Comparison of ENCODE assay signal across 12 mouse cellular contexts in the genomic region with DNA sequence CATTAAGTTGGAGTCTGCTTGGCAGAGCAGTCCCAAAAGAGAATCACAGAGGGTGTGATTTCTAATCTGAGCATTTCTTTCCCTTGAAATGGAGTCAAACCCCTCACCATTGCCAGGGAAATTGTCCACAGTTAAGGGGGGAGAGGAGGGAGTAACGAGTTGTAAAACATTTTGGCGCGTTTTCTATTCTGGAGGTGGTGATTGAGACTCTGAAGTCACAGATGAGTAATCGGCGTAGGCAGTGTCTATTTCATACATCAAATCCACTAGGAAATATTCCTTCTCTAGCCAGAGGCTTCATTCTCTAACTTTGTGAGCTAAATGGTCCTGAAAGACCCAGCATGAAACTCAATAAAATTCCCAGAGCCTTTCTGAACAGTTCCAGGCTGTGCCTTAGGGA. TPM values are rescaled to one million over a fixed set of nuclear protein-coding genes. Genes with fewer than 3 reads are reported as not detected.
DNase-seq lines count a peak whose midpoint lies in the region; ATAC-seq and TF ChIP-seq lines count a peak whose summit lies in the region.
"Had no signal": no experiment of that assay in that cellular context is flagged by ENCODE, and none has a peak within 500 bp of the region (broad histone marks: within the 10 kb centered on the region; RNA-seq: fewer than 3 reads in every experiment).

No protein-coding gene starts in this region.

- peak overlapping the region; percentile 69 for H3K4me2 ChIP-seq in neural tube, embryonic 11.5 days (ENCODE audit: low read depth)
- H3K4me2 ChIP-seq in hindbrain, embryonic 13.5 days: peak overlapping the region; percentile 87
- peak overlapping the region; percentile 74 for H3K4me2 ChIP-seq in neural tube, embryonic 13.5 days
- H3K4me2 ChIP-seq in lung, postnatal 0 days (replicated peaks; ENCODE audit: low read depth, low read length): no peak overlapping the region

- TF ChIP-seq CTCF in lung, postnatal 0 days (IDR thresholded peaks at IDR 0.05): no peak

- TF ChIP-seq EP300 in lung, postnatal 0 days (IDR thresholded peaks at IDR 0.05): no peak

- H3K9ac ChIP-seq in neural tube, embryonic 11.5 days (ENCODE audit: low read length): no peak overlapping the region
- peak overlapping the region; percentile 71 for H3K9ac ChIP-seq in hindbrain, embryonic 13.5 days
- no peak overlapping the region for H3K9ac ChIP-seq in neural tube, embryonic 13.5 days
- no peak overlapping the region for H3K9ac ChIP-seq in lung, postnatal 0 days (replicated peaks; ENCODE audit: low read depth)
- H3K9ac ChIP-seq: limb, embryonic 13.5 days had no signal

- H3K4me1 ChIP-seq in neural tube, embryonic 11.5 days (ENCODE audit: control insufficient read depth, insufficient read depth, low read length): no peaks in the 10 kb centered on the region; the same call in 1 of the 2 replicates
- peaks cover 16% of the 10 kb centered on the region; the same call in 1 of the 2 replicates for H3K4me1 ChIP-seq in hindbrain, embryonic 13.5 days (replicated peaks)
- H3K4me1 ChIP-seq in neural tube, embryonic 13.5 days (replicated peaks): peaks cover 15% of the 10 kb centered on the region
- H3K4me1 ChIP-seq in lung, postnatal 0 days (ENCODE audit: insufficient read depth, low read depth, low read length): no peaks in the 10 kb centered on the region

- peak; percentile 6 for DNase-seq in cerebellum, adult 11-12 months
- no peak for DNase-seq in cerebellum, postnatal 36 days
- no peak for DNase-seq in neural tube, embryonic 11.5 days (ENCODE audit: low spot score)
- no peak for DNase-seq in neural tube, embryonic 10.5 days (ENCODE audit: extremely low spot score, low spot score)
- DNase-seq in spleen, postnatal 36 days (ENCODE audit: low spot score in 2 of 2): no peak
- no peak for DNase-seq in lung, postnatal 0 days (ENCODE audit: low spot score)
- DNase-seq: lung, adult 2 months had no signal

- no peak overlapping the region for H3K4me3 ChIP-seq in neural tube, embryonic 11.5 days (ENCODE audit: low read depth, low read length)
- H3K4me3 ChIP-seq in hindbrain, embryonic 13.5 days: peak overlapping the region; percentile 57
- H3K4me3 ChIP-seq in neural tube, embryonic 13.5 days: peak overlapping the region; percentile 50
- H3K4me3 ChIP-seq in lung, postnatal 0 days (ENCODE audit: low read depth, low read length): no peak overlapping the region

- H3K27ac ChIP-seq in neural tube, embryonic 11.5 days (ENCODE audit: low read depth, low read length): no peak overlapping the region
- H3K27ac ChIP-seq in hindbrain, embryonic 13.5 days: no peak overlapping the region
- no peak overlapping the region for H3K27ac ChIP-seq in neural tube, embryonic 13.5 days (replicated peaks)
- no peak overlapping the region for H3K27ac ChIP-seq in lung, postnatal 0 days (ENCODE audit: low read length)
- H3K27ac ChIP-seq: kidney, postnatal 0 days; limb, embryonic 13.5 days had no signal

- H3K27me3 ChIP-seq in neural tube, embryonic 11.5 days (ENCODE audit: control insufficient read depth, insufficient read depth, low read length): no peaks in the 10 kb centered on the region
- no peaks in the 10 kb centered on the region; the same call in 1 of the 2 replicates for H3K27me3 ChIP-seq in hindbrain, embryonic 13.5 days
- H3K27me3 ChIP-seq in neural tube, embryonic 13.5 days: peaks cover 7% of the 10 kb centered on the region; the same call in 1 of the 2 replicates
- H3K27me3 ChIP-seq in lung, postnatal 0 days (replicated peaks; ENCODE audit: insufficient read depth, low read length): 0 out of 2 replicates have a peak, but pooled peaks cover 4% of the 10 kb centered on the region

- WGBS in neural tube, embryonic 11.5 days: 39% methylated on average over 5 of the region's 5 CpGs
- WGBS in hindbrain, embryonic 13.5 days: 49% methylated on average over 5 of the region's 5 CpGs
- 32% methylated on average over 5 of the region's 5 CpGs for WGBS in neural tube, embryonic 13.5 days
- 69% methylated on average over 5 of the region's 5 CpGs for WGBS in lung, postnatal 0 days

- ATAC-seq in neural tube, embryonic 11.5 days (ENCODE audit: insufficient read depth, low FRiP score, low TSS enrichment): no peak
- ATAC-seq in hindbrain, embryonic 13.5 days (ENCODE audit: low FRiP score): no peak
- ATAC-seq in neural tube, embryonic 13.5 days (ENCODE audit: low read depth): peak; percentile 2; the same call in 1 of the 2 replicates
- ATAC-seq in lung, postnatal 0 days: no peak

- H3K9me3 ChIP-seq in neural tube, embryonic 11.5 days (ENCODE audit: control insufficient read depth, low read length): no peaks in the 10 kb centered on the region
- no peaks in the 10 kb centered on the region for H3K9me3 ChIP-seq in hindbrain, embryonic 13.5 days
- H3K9me3 ChIP-seq in neural tube, embryonic 13.5 days: no peaks in the 10 kb centered on the region
- no peaks in the 10 kb centered on the region for H3K9me3 ChIP-seq in lung, postnatal 0 days (ENCODE audit: low read length)
- H3K9me3 ChIP-seq: G1E; limb, embryonic 13.5 days had no signal

- no peaks in the 10 kb centered on the region for H3K36me3 ChIP-seq in neural tube, embryonic 11.5 days (ENCODE audit: control insufficient read depth, insufficient read depth, low read length)
- no peaks in the 10 kb centered on the region for H3K36me3 ChIP-seq in hindbrain, embryonic 13.5 days
- H3K36me3 ChIP-seq in neural tube, embryonic 13.5 days: no peaks in the 10 kb centered on the region
- no peaks in the 10 kb centered on the region for H3K36me3 ChIP-seq in lung, postnatal 0 days (ENCODE audit: insufficient read depth, low read length)
- H3K36me3 ChIP-seq: G1E; limb, embryonic 13.5 days had no signal

RNA-seq across cellular contexts. Expression of a gene that starts 1.4 kb away (rescaled TPM):
- 1.1 and 1.2 TPM in 2 replicates for polyA plus RNA-seq in neural tube, embryonic 11.5 days (2014; fragmentation: Nextera tagmentation; extraction: Ambion mirVana)
- polyA plus RNA-seq in hindbrain, embryonic 13.5 days (2015; fragmentation: Nextera tagmentation; extraction: Ambion mirVana): 2.9 and 3.1 TPM in 2 replicates
- polyA plus RNA-seq in neural tube, embryonic 13.5 days (2015; fragmentation: Nextera tagmentation; extraction: Ambion mirVana): 2.4 and 3.4 TPM in 2 replicates
- 0.60 and 0.63 TPM in 2 replicates for polyA plus RNA-seq in lung, postnatal 0 days (2015; fragmentation: Nextera tagmentation; extraction: Ambion mirVana)
- polyA plus RNA-seq: G1E; kidney, postnatal 0 days had no signal

Comparison
In these comparisons a context has a peak if more than half of its experiments do, and no peak if none do; other contexts are left out.
1. H3K4me3 ChIP-seq: peak in hindbrain, embryonic 13.5 days (single experiment) and neural tube, embryonic 13.5 days (single experiment); none in neural tube, embryonic 11.5 days (single experiment) and lung, postnatal 0 days (single experiment).